Mouse (Mus musculus): Measurements from ENCODE around the gene Mast4.

- TF ChIP-seq POLR2A (IDR thresholded peaks at IDR 0.05; ENCODE audit: control insufficient read depth in 1 of 2, insufficient read depth in 1 of 2, low read depth in 1 of 2, low read length in 2 of 2, poor library complexity in 1 of 2) (no peak), CHD1 (IDR thresholded peaks at IDR 0.05; ENCODE audit: low read depth, low read length) (no peak), ZC3H11A (IDR thresholded peaks at IDR 0.05; ENCODE audit: low read depth, low read length) (no peak), ZMIZ1 (IDR thresholded peaks at IDR 0.05; ENCODE audit: low read depth, low read length) (no peak), RCOR1 (IDR thresholded peaks at IDR 0.05; ENCODE audit: low read depth, low read length) (no peak), ZNF384 (IDR thresholded peaks at IDR 0.05; ENCODE audit: low read depth, low read length) (no peak), SIN3A (IDR thresholded peaks at IDR 0.05; ENCODE audit: low read length) (no peak), RAD21 (IDR thresholded peaks at IDR 0.05; ENCODE audit: low read depth, low read length) (no peak), TBP (IDR thresholded peaks at IDR 0.05; ENCODE audit: low read depth, low read length) (no peak), CTCF (IDR thresholded peaks at IDR 0.05 in 2 of 3, conservative IDR thresholded peaks at IDR 0.05 in 1 of 3; ENCODE audit: control insufficient read depth in 1 of 3, insufficient read depth in 1 of 3, low read depth in 2 of 3, low read length in 3 of 3, poor library complexity in 1 of 3, severe bottlenecking in 1 of 3) (no peak), GATA1 (IDR thresholded peaks at IDR 0.05; ENCODE audit: low read depth, low read length) (no peak), HCFC1 (IDR thresholded peaks at IDR 0.05; ENCODE audit: low read depth, low read length) (no peak), MAFK (IDR thresholded peaks at IDR 0.05; ENCODE audit: borderline replicate concordance, low read depth, low read length) (no peak), EP300 (IDR thresholded peaks at IDR 0.05; ENCODE audit: low read depth in 1 of 2, low read length in 2 of 2) (no peak)
Measured at GRCm38 (mm10) chr13:102775506-102775905, 558.8 kb downstream of the Mast4 start.

Measured in MEL (cell line).